Mouse (Mus musculus) CH12.LX (cell line): ENCODE measurements around the gene Atp13a4. TPM values are rescaled to one million over a fixed set of nuclear protein-coding genes. Genes with fewer than 3 reads are reported as not detected.

Experiments
- DNase-seq: peaks from one replicate; pipeline ENCODE4 v3.0.0-alpha.2; 2013; ENCODE audit errors: extremely low read depth
- H3K27ac ChIP-seq: 2 replicates; pipeline ENCODE4 v1.5.1; 2012; ENCODE audit warnings: low read depth, mild to moderate bottlenecking, control low read depth, moderate library complexity; ENCODE audit not compliant: insufficient read depth
- H3K27me3 ChIP-seq: replicated peaks from 2 replicates; pipeline ENCODE3; 2012; ENCODE audit warnings: inconsistent platforms
- H3K36me3 ChIP-seq, 2 experiments: replicated peaks in 1 of 2; 2 replicates each; pipeline versions ENCODE3 to v1.6.1; 2012; ENCODE audit warnings: inconsistent platforms in 1 of 2, low read length in 1 of 2, mild to moderate bottlenecking in 1 of 2, mixed read lengths in 1 of 2, moderate library complexity in 1 of 2; ENCODE audit not compliant: control insufficient read depth in 1 of 2, insufficient read depth in 1 of 2
- H3K4me1 ChIP-seq, 2 experiments: 2 replicates each; pipeline ENCODE4 v1.6.1; 2012; ENCODE audit warnings: inconsistent platforms in 1 of 2, moderate library complexity in 1 of 2; ENCODE audit not compliant: insufficient read depth in 2 of 2, control insufficient read depth in 1 of 2
- H3K4me2 ChIP-seq: 2 replicates; pipeline ENCODE4 v1.6.1; 2012; ENCODE audit warnings: low read depth, mild to moderate bottlenecking, control low read depth; ENCODE audit not compliant: poor library complexity, insufficient read depth, severe bottlenecking
- H3K4me3 ChIP-seq, 3 experiments: fragments of 150-350 bp in 1 of 3; sonication (generic) in 1 of 3; replicated peaks in 1 of 3; 2 replicates each; pipeline versions ENCODE3 to v1.5.1; 2011 to 2012; ENCODE audit warnings: low read depth in 2 of 3, low read length in 2 of 3, mild to moderate bottlenecking in 2 of 3, moderate library complexity in 2 of 3, control low read depth in 1 of 3, improper control_type of control experiment in 1 of 3, inconsistent platforms in 1 of 3, mixed read lengths in 1 of 3; ENCODE audit not compliant: poor library complexity in 1 of 3
- H3K79me2 ChIP-seq: replicated peaks from 2 replicates; pipeline ENCODE4 v1.6.1; 2012; ENCODE audit warnings: mild to moderate bottlenecking, moderate library complexity; ENCODE audit not compliant: control insufficient read depth, poor library complexity, insufficient read depth, severe bottlenecking; ENCODE audit errors: extremely low read depth
- H3K9ac ChIP-seq: 2 replicates; pipeline ENCODE4 v1.6.1; 2012; ENCODE audit warnings: low read depth, mild to moderate bottlenecking, control low read depth, moderate library complexity; ENCODE audit not compliant: insufficient read depth
- H3K9me3 ChIP-seq: replicated peaks from 2 replicates; pipeline ENCODE3; 2012; ENCODE audit warnings: low read length, inconsistent platforms, mixed read lengths
- BHLHE40 ChIP-seq: IDR thresholded peaks from 2 replicates; pipeline ENCODE4 v1.6.1; 2011; ENCODE audit warnings: mild to moderate bottlenecking, low read depth, low read length, improper control_type of control experiment
- CHD1 ChIP-seq: IDR thresholded peaks from 2 replicates; pipeline ENCODE4 v1.6.1; 2012; ENCODE audit warnings: low read depth, low read length, improper control_type of control experiment, inconsistent platforms
- E2F4 ChIP-seq: IDR thresholded peaks from 2 replicates; pipeline ENCODE4 v1.6.1; 2011; ENCODE audit warnings: low read depth, low read length, improper control_type of control experiment; ENCODE audit not compliant: insufficient replicate concordance
- GABPA ChIP-seq: IDR thresholded peaks from 2 replicates; pipeline ENCODE4 v1.6.1; 2012; ENCODE audit warnings: low read depth, low read length, improper control_type of control experiment, inconsistent platforms; ENCODE audit not compliant: insufficient replicate concordance
- HCFC1 ChIP-seq: IDR thresholded peaks from 2 replicates; pipeline ENCODE4 v1.6.1; 2012; ENCODE audit warnings: low read depth, mild to moderate bottlenecking, inconsistent platforms, low read length, improper control_type of control experiment
- JUND ChIP-seq: conservative IDR thresholded peaks from 2 replicates; pipeline ENCODE4 v1.6.1; 2011; ENCODE audit warnings: low read depth, low read length, improper control_type of control experiment
- MYC ChIP-seq: IDR thresholded peaks from 2 replicates; pipeline ENCODE4 v1.6.1; 2011; ENCODE audit warnings: low read depth, mild to moderate bottlenecking, improper control_type of control experiment, low read length
- NELFE ChIP-seq: IDR thresholded peaks from 2 replicates; pipeline ENCODE4 v1.6.1; 2011; ENCODE audit warnings: low read depth, low read length, improper control_type of control experiment
- PAX5 ChIP-seq: IDR thresholded peaks from 2 replicates; pipeline ENCODE4 v1.6.1; 2012; ENCODE audit warnings: low read length, inconsistent platforms, mixed read lengths
- POLR2A ChIP-seq: IDR thresholded peaks from 2 replicates; pipeline ENCODE4 v1.6.1; 2011; ENCODE audit warnings: low read depth, mild to moderate bottlenecking, improper control_type of control experiment, low read length
- RCOR1 ChIP-seq: conservative IDR thresholded peaks from 2 replicates; pipeline ENCODE4 v1.6.1; 2012; ENCODE audit warnings: low read depth, mild to moderate bottlenecking, inconsistent platforms, low read length, improper control_type of control experiment
- SIN3A ChIP-seq: IDR thresholded peaks from 2 replicates; pipeline ENCODE4 v1.6.1; 2012; ENCODE audit warnings: low read length, improper control_type of control experiment, inconsistent platforms
- TBP ChIP-seq: conservative IDR thresholded peaks from 2 replicates; pipeline ENCODE4 v1.6.1; 2011; ENCODE audit warnings: low read depth, low read length, improper control_type of control experiment
- TCF12 ChIP-seq: IDR thresholded peaks from 2 replicates; pipeline ENCODE4 v1.6.1; 2014; ENCODE audit warnings: low read depth, mild to moderate bottlenecking, inconsistent platforms, low read length, improper control_type of control experiment
- USF1 ChIP-seq: IDR thresholded peaks from 2 replicates; pipeline ENCODE4 v1.6.1; 2014; ENCODE audit warnings: low read depth, mild to moderate bottlenecking, inconsistent platforms, low read length, improper control_type of control experiment
- ZKSCAN1 ChIP-seq: IDR thresholded peaks from 2 replicates; pipeline ENCODE4 v1.6.1; 2012; ENCODE audit warnings: low read depth, inconsistent platforms, low read length, improper control_type of control experiment, borderline replicate concordance
- ZNF384 ChIP-seq: IDR thresholded peaks from 2 replicates; pipeline ENCODE4 v1.6.1; 2012; ENCODE audit warnings: low read depth, low read length, improper control_type of control experiment, inconsistent platforms
- dilution Hi-C: fragments of 300-500 bp; cut with MboI; formaldehyde crosslinking; loops from 2 replicates; pipeline ENCODE4 v1.14.3; 2020; ENCODE audit warnings: low sequenced_read_pairs; ENCODE audit not compliant: extremely low pct_unique_long_range_greater_than_20kb, extremely low pct_ligation_motif_present
- in situ Hi-C: fragments of 300-500 bp; cut with MboI; formaldehyde crosslinking; loops from 3 replicates; pipeline ENCODE4 v1.14.3; 2019; ENCODE audit warnings: low sequenced_read_pairs, low pct_ligation_motif_present, low pct_unique_long_range_greater_than_20kb, mixed read lengths
- polyA plus RNA-seq: library from polyadenylated mRNA; unstranded; fragments of >175 nt; gene quantifications from 2 replicates; pipeline ENCODE4 v1.2.1, GENCODE M21; 2012; ENCODE audit warnings: low read depth; ENCODE audit not compliant: insufficient read length
- total RNA-seq, 2 experiments: library from RNA; depleted of rRNA; stranded (reverse); fragments of 300-350 nt in 1 of 2; fragments of >200 nt in 1 of 2; gene quantifications; 2 replicates each; pipeline ENCODE4 v1.2.3; 2012 to 2014

Atp13a4 gene
- total and polyA plus RNA-seq, 3 experiments, result not detected

DNA sequence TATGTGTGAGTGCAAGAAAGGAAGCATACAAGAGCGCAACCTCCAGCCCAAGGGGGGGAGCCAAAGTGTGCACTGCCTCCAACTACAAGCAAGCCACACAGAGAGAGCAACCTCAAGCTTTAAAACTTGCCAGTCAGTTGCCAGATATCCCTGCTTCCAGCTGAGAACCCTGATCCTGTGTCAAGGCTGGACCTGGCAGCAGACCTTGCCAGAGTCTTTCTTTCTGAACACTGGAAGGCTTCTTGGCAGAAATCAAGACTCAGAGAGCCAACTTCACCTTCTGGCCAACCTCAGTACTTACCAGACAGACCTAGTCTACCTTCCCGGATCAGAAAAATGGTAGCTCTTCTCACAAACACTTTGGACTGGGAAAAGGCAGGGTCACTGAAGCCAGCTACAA lies 145.6 kb downstream of the Atp13a4 start:
- TF ChIP-seq GABPA (no peak), HCFC1 (no peak), BHLHE40 (no peak), RCOR1 (no peak), ZKSCAN1 (no peak), USF1 (no peak), CHD1 (no peak)
- H3K4me3 ChIP-seq, result no peak overlapping the region
- no peak for DNase-seq
- dilution Hi-C loops (no loop called here), in situ Hi-C loops (no loop called here)
- H3K36me3 ChIP-seq, result no peaks in the 10 kb centered on the region
- no peaks in the 10 kb centered on the region for H3K4me1 ChIP-seq
- H3K27ac ChIP-seq, result no peak overlapping the region
- no peak overlapping the region for H3K9ac ChIP-seq
- H3K27me3 ChIP-seq, result peaks cover 10% of the 10 kb centered on the region
- H3K9me3 ChIP-seq, result no peaks in the 10 kb centered on the region
- no peak overlapping the region for H3K4me2 ChIP-seq
- H3K79me2 ChIP-seq, result no peaks in the 10 kb centered on the region; the same call in 1 of the 2 replicates

DNA sequence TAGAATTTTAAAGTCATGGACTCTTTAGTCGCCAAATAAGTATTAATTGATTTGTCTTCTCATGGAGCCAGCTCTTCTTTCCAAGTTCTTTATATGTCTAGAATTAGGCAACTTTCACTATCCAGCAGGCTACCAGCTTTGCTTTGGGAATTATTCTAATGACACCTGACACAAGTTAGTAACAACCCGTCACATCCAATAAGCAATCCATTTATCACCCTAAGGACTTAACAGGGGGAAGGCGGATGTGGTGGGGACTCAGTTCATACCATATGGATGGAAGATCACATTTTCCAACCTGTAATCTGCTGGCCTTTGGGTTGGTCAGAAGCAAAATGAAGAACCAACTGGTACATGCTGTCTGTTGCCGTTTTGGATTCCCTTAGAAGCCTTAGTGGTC lies 159.9 kb downstream of the Atp13a4 start:
- Histone ChIP-seq H3K27me3 (peaks cover 7% of the 10 kb centered on the region), H3K4me3 (no peak overlapping the region), H3K79me2 (no peaks in the 10 kb centered on the region), H3K4me1 (no peaks in the 10 kb centered on the region), H3K9ac (no peak overlapping the region), H3K27ac (no peak overlapping the region), H3K9me3 (no peaks in the 10 kb centered on the region), H3K36me3 (no peaks in the 10 kb centered on the region), H3K4me2 (no peak overlapping the region)
- in situ Hi-C loops (no loop called here), dilution Hi-C loops (no loop called here)
- TF ChIP-seq PAX5, result no peak
- TF ChIP-seq NELFE, result no peak
- TF ChIP-seq JUND, result no peak
- no peak for TF ChIP-seq TBP
- no peak for TF ChIP-seq SIN3A
- no peak for TF ChIP-seq E2F4
- TF ChIP-seq MYC, result no peak
- TF ChIP-seq TCF12, result no peak
- no peak for TF ChIP-seq ZNF384
- no peak for TF ChIP-seq POLR2A
- DNase-seq, result no peak
